Mouse (Mus musculus) adipocyte (in vitro differentiated cells): ENCODE results near the gene Dnhd1.
"Not testable (repeated sequence)": the region's sequence is repeated elsewhere in the genome, so short reads cannot be mapped to it uniquely, and the experiment has no call there.

Experiments
- DNase-seq: peaks from one replicate; pipeline ENCODE4 v3.0.0-alpha.2; 2016; ENCODE audit warnings: low spot score

The Dnhd1 gene

GRCm38 (mm10) chr7:105740089-105740795 is 89.6 kb downstream of the Dnhd1 start:
- DNase-seq: no peak

- no peak for DNase-seq
Measured at GRCm38 (mm10) chr7:105740851-105741250, 90.2 kb downstream of the Dnhd1 start.

GRCm38 (mm10) chr7:105741978-105742377 is 91.4 kb downstream of the Dnhd1 start:
- DNase-seq: no peak

GRCm38 (mm10) chr7:105742539-105743215 is 92.0 kb downstream of the Dnhd1 start:
- not testable (repeated sequence) for DNase-seq

GRCm38 (mm10) chr7:105743246-105743925 is 92.8 kb downstream of the Dnhd1 start:
- not testable (repeated sequence) for DNase-seq

- peak; percentile 70 for DNase-seq
Measured at GRCm38 (mm10) chr7:105743926-105744590, 93.4 kb downstream of the Dnhd1 start, which contains the start of gene Taf10. Gene Taf10 (minus strand): TSS chr7:105744361.

- DNase-seq: no peak
Measured at GRCm38 (mm10) chr7:105747776-105748175, 97.1 kb downstream of the Dnhd1 start.

- peak; percentile 93 for DNase-seq
Measured at GRCm38 (mm10) chr7:105751491-105752433, 101.1 kb downstream of the Dnhd1 start, which contains the start of gene Tpp1. Gene Tpp1 (minus strand): TSS chr7:105752235.

- peak; percentile 83 for DNase-seq
Measured at GRCm38 (mm10) chr7:105752716-105753115, 102.1 kb downstream of the Dnhd1 start.

GRCm38 (mm10) chr7:105753281-105753680 is 102.7 kb downstream of the Dnhd1 start:
- no peak for DNase-seq

GRCm38 (mm10) chr7:105761813-105762484 is 111.3 kb downstream of the Dnhd1 start:
- no peak for DNase-seq

- DNase-seq: no peak
Measured at GRCm38 (mm10) chr7:105762517-105763270, 112.1 kb downstream of the Dnhd1 start.

GRCm38 (mm10) chr7:105764331-105764730 is 113.7 kb downstream of the Dnhd1 start:
- no peak for DNase-seq

- peak; percentile 47 for DNase-seq
Measured at GRCm38 (mm10) chr7:105767729-105768165, 117.1 kb downstream of the Dnhd1 start.

GRCm38 (mm10) chr7:105769959-105770358 is 119.3 kb downstream of the Dnhd1 start:
- DNase-seq: peak; percentile 75
